Comparison of ENCODE assay signal across 24 mouse cellular contexts in genomic region chr4:152878401-152878800, GRCm38 (mm10).
DNase-seq lines count a peak whose midpoint lies in the region; ATAC-seq and TF ChIP-seq lines count a peak whose summit lies in the region.
"Had no signal": no experiment of that assay in that cellular context is flagged by ENCODE, and none has a peak within 500 bp of the region (broad histone marks: within the 10 kb centered on the region; RNA-seq: fewer than 3 reads in every experiment).

No protein-coding gene starts in this region.

- DNase-seq in hindbrain, embryonic 10.5 days (ENCODE audit: low spot score) = peak; percentile 22
- no peak for DNase-seq in hindbrain, embryonic 14.5 days (ENCODE audit: low spot score)
- DNase-seq in midbrain, embryonic 10.5 days (ENCODE audit: low spot score) = no peak
- DNase-seq in midbrain, embryonic 14.5 days = no peak
- no peak for DNase-seq in stomach, postnatal 0 days (ENCODE audit: low spot score)
- no peak for DNase-seq in yolk sac, embryonic 10.5 days (ENCODE audit: low spot score)
- DNase-seq: adrenal gland, adult 8-10 months; cerebellum, adult 11-12 months; gastrocnemius, postnatal 36 days; heart, adult 2 months; heart, postnatal 14 days; kidney, adult 9 months; kidney, postnatal 14 days; left cerebral cortex, postnatal 4 days; lung, embryonic 14.5 days; thymus, postnatal 36 days had no signal

- H3K9me3 ChIP-seq in hindbrain, embryonic 10.5 days = peaks cover 8% of the 10 kb centered on the region; the same call in 1 of the 2 replicates
- H3K9me3 ChIP-seq in hindbrain, embryonic 14.5 days (ENCODE audit: control insufficient read depth, low read length) = 0 out of 2 replicates have a peak, but pooled peaks cover 5% of the 10 kb centered on the region
- peaks cover 4% of the 10 kb centered on the region for H3K9me3 ChIP-seq in midbrain, embryonic 10.5 days (replicated peaks)
- no peaks in the 10 kb centered on the region for H3K9me3 ChIP-seq in midbrain, embryonic 14.5 days (ENCODE audit: control insufficient read depth, low read length)
- H3K9me3 ChIP-seq in stomach, embryonic 16.5 days (replicated peaks; ENCODE audit: control insufficient read depth, low read length) = no peaks in the 10 kb centered on the region
- H3K9me3 ChIP-seq in stomach, postnatal 0 days (ENCODE audit: control insufficient read depth, low read length) = no peaks in the 10 kb centered on the region
- H3K9me3 ChIP-seq: embryonic facial prominence, embryonic 12.5 days; hindbrain, embryonic 15.5 days; limb, embryonic 15.5 days had no signal

- peaks cover 18% of the 10 kb centered on the region; the same call in 1 of the 2 replicates for H3K4me1 ChIP-seq in hindbrain, embryonic 10.5 days (replicated peaks)
- H3K4me1 ChIP-seq in hindbrain, embryonic 14.5 days (replicated peaks; ENCODE audit: control insufficient read depth, insufficient read depth, low read length) = no peaks in the 10 kb centered on the region; the same call in 1 of the 2 replicates
- peaks cover 15% of the 10 kb centered on the region for H3K4me1 ChIP-seq in midbrain, embryonic 10.5 days
- H3K4me1 ChIP-seq in midbrain, embryonic 14.5 days (ENCODE audit: control insufficient read depth, insufficient read depth, low read length) = 0 out of 2 replicates have a peak, but pooled peaks cover 3% of the 10 kb centered on the region
- no peaks in the 10 kb centered on the region for H3K4me1 ChIP-seq in stomach, embryonic 16.5 days (ENCODE audit: control insufficient read depth, insufficient read depth, low read length)
- no peaks in the 10 kb centered on the region for H3K4me1 ChIP-seq in stomach, postnatal 0 days (replicated peaks; ENCODE audit: control insufficient read depth, insufficient read depth)
- H3K4me1 ChIP-seq: embryonic facial prominence, embryonic 12.5 days; heart, embryonic 13.5 days; limb, embryonic 15.5 days had no signal

- H3K27ac ChIP-seq in hindbrain, embryonic 10.5 days = peak overlapping the region; percentile 72
- H3K27ac ChIP-seq in hindbrain, embryonic 14.5 days = no peak overlapping the region
- H3K27ac ChIP-seq in midbrain, embryonic 10.5 days (replicated peaks) = peak overlapping the region; percentile 65
- H3K27ac ChIP-seq in midbrain, embryonic 14.5 days (replicated peaks; ENCODE audit: low read depth, low read length) = no peak overlapping the region
- H3K27ac ChIP-seq in stomach, embryonic 16.5 days (ENCODE audit: low read length) = no peak overlapping the region
- no peak overlapping the region for H3K27ac ChIP-seq in stomach, postnatal 0 days (replicated peaks)
- H3K27ac ChIP-seq: embryonic facial prominence, embryonic 12.5 days; heart, adult 2 months; heart, embryonic 13.5 days; limb, embryonic 15.5 days had no signal

- H3K4me2 ChIP-seq in hindbrain, embryonic 14.5 days (replicated peaks) = no peak overlapping the region
- H3K4me2 ChIP-seq in midbrain, embryonic 14.5 days (ENCODE audit: low read length) = no peak overlapping the region
- H3K4me2 ChIP-seq in stomach, embryonic 16.5 days (ENCODE audit: low read depth, low read length) = no peak overlapping the region
- no peak overlapping the region for H3K4me2 ChIP-seq in stomach, postnatal 0 days (replicated peaks; ENCODE audit: low read depth)
- H3K4me2 ChIP-seq: embryonic facial prominence, embryonic 12.5 days; heart, embryonic 13.5 days; hindbrain, embryonic 15.5 days; limb, embryonic 15.5 days; lung, embryonic 14.5 days had no signal

- no peak overlapping the region for H3K9ac ChIP-seq in hindbrain, embryonic 14.5 days
- H3K9ac ChIP-seq in midbrain, embryonic 14.5 days (replicated peaks; ENCODE audit: low read length) = no peak overlapping the region
- no peak overlapping the region for H3K9ac ChIP-seq in stomach, embryonic 16.5 days (ENCODE audit: low read length)
- no peak overlapping the region for H3K9ac ChIP-seq in stomach, postnatal 0 days (ENCODE audit: low read length)
- H3K9ac ChIP-seq: embryonic facial prominence, embryonic 12.5 days; heart, embryonic 13.5 days; hindbrain, embryonic 15.5 days; limb, embryonic 15.5 days; lung, embryonic 14.5 days had no signal

- no peaks in the 10 kb centered on the region for H3K27me3 ChIP-seq in hindbrain, embryonic 10.5 days (ENCODE audit: insufficient read depth, poor library complexity, severe bottlenecking)
- H3K27me3 ChIP-seq in hindbrain, embryonic 14.5 days (ENCODE audit: control insufficient read depth, insufficient read depth, low read length) = no peaks in the 10 kb centered on the region
- H3K27me3 ChIP-seq in midbrain, embryonic 10.5 days (ENCODE audit: low read depth, poor library complexity, severe bottlenecking) = no peaks in the 10 kb centered on the region
- no peaks in the 10 kb centered on the region for H3K27me3 ChIP-seq in midbrain, embryonic 14.5 days (ENCODE audit: control insufficient read depth, insufficient read depth, low read length)
- H3K27me3 ChIP-seq in stomach, embryonic 16.5 days (ENCODE audit: control insufficient read depth, insufficient read depth, low read length) = no peaks in the 10 kb centered on the region
- H3K27me3 ChIP-seq in stomach, postnatal 0 days (ENCODE audit: control insufficient read depth, insufficient read depth, low read length) = no peaks in the 10 kb centered on the region
- H3K27me3 ChIP-seq: embryonic facial prominence, embryonic 12.5 days; hindbrain, embryonic 15.5 days; limb, embryonic 15.5 days had no signal

- no peak for TF ChIP-seq EP300 in stomach, postnatal 0 days (optimal IDR thresholded peaks at IDR 0.05)

- no peak for TF ChIP-seq CTCF in stomach, postnatal 0 days (IDR thresholded peaks at IDR 0.05; ENCODE audit: low read depth)

- no peak for ATAC-seq in hindbrain, embryonic 14.5 days (ENCODE audit: low FRiP score)
- no peak for ATAC-seq in midbrain, embryonic 14.5 days (ENCODE audit: low FRiP score, low TSS enrichment)
- peak; percentile 29; the same call in 1 of the 2 replicates for ATAC-seq in stomach, embryonic 16.5 days (ENCODE audit: insufficient read depth, low FRiP score)
- no peak for ATAC-seq in stomach, postnatal 0 days (ENCODE audit: low FRiP score, low TSS enrichment)
- ATAC-seq: activated CD4-positive, CD25-positive, alpha-beta regulatory T cell, adult 4 months; intestine, embryonic 16.5 days had no signal

- 75% methylated on average over 3 of the region's 3 CpGs for WGBS in hindbrain, embryonic 10.5 days
- 70% methylated on average over 3 of the region's 3 CpGs for WGBS in hindbrain, embryonic 14.5 days
- 81% methylated on average over 3 of the region's 3 CpGs for WGBS in midbrain, embryonic 10.5 days
- 66% methylated on average over 3 of the region's 3 CpGs for WGBS in midbrain, embryonic 14.5 days
- 60% methylated on average over 3 of the region's 3 CpGs for WGBS in stomach, embryonic 16.5 days
- 67% methylated on average over 3 of the region's 3 CpGs for WGBS in stomach, postnatal 0 days

- no peak overlapping the region for H3K4me3 ChIP-seq in hindbrain, embryonic 10.5 days
- H3K4me3 ChIP-seq in hindbrain, embryonic 14.5 days (replicated peaks; ENCODE audit: low read length) = no peak overlapping the region
- H3K4me3 ChIP-seq in midbrain, embryonic 10.5 days = no peak overlapping the region
- no peak overlapping the region for H3K4me3 ChIP-seq in midbrain, embryonic 14.5 days (replicated peaks; ENCODE audit: low read depth, low read length)
- H3K4me3 ChIP-seq in stomach, embryonic 16.5 days (replicated peaks; ENCODE audit: low read length) = no peak overlapping the region
- H3K4me3 ChIP-seq in stomach, postnatal 0 days (ENCODE audit: low read depth, low read length) = no peak overlapping the region
- H3K4me3 ChIP-seq: embryonic facial prominence, embryonic 12.5 days; heart, adult 2 months; heart, embryonic 13.5 days; hindbrain, embryonic 15.5 days; limb, embryonic 15.5 days; myocyte had no signal

- H3K36me3 ChIP-seq in hindbrain, embryonic 10.5 days = no peaks in the 10 kb centered on the region
- no peaks in the 10 kb centered on the region for H3K36me3 ChIP-seq in hindbrain, embryonic 14.5 days (replicated peaks; ENCODE audit: control insufficient read depth, insufficient read depth)
- H3K36me3 ChIP-seq in midbrain, embryonic 10.5 days = no peaks in the 10 kb centered on the region
- no peaks in the 10 kb centered on the region for H3K36me3 ChIP-seq in midbrain, embryonic 14.5 days (ENCODE audit: control insufficient read depth, insufficient read depth, low read length)
- no peaks in the 10 kb centered on the region for H3K36me3 ChIP-seq in stomach, embryonic 16.5 days (ENCODE audit: control insufficient read depth, insufficient read depth, low read length)
- H3K36me3 ChIP-seq in stomach, postnatal 0 days (ENCODE audit: control insufficient read depth, insufficient read depth, low read length) = no peaks in the 10 kb centered on the region
- H3K36me3 ChIP-seq: embryonic facial prominence, embryonic 12.5 days; heart, embryonic 13.5 days; hindbrain, embryonic 15.5 days; limb, embryonic 15.5 days had no signal

Comparison
In these comparisons a context has a peak if more than half of its experiments do, and no peak if none do; other contexts are left out.
1. H3K27ac ChIP-seq: peak in hindbrain, embryonic 10.5 days (single experiment) and midbrain, embryonic 10.5 days (single experiment); none in hindbrain, embryonic 14.5 days (single experiment), midbrain, embryonic 14.5 days (single experiment), stomach, embryonic 16.5 days (single experiment) and stomach, postnatal 0 days (single experiment).